Mouse (Mus musculus) spleen, embryonic (tissue): ENCODE results near the gene Pgbd5.

Source experiments
- CTCF ChIA-PET: fragments of 350-600 bp; sonication (Branson Sonifier 250); formaldehyde crosslinking; loops from one replicate; lab custom pipeline; 2022; lab: Charles Lee

The Pgbd5 gene

DNA sequence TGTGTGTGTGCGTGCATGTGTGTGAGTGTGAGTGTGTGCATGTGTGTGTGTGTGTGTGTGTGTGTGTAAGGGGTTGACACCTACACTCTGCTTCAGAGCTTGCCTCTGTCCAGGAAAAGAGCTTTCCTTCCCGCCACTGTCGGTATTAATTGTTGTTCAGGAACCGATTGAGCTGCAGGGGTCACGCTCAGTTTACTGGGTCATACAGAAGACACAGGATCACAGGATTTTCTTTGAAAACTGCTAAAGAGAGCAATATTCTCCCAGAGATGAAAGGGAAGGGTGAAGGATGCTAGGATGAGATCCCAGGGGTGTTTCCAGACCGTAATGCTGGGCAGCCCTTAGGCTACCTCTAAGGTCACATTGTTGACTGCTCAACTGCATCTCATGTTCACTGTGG is at the start of gene Pgbd5:
Gene Pgbd5 (minus strand): TSS at position 101 of the 400 bp plus-strand sequence.
- CTCF ChIA-PET, result no interaction called here

GRCm38 (mm10) chr8:124483356-124484115 is 44.1 kb upstream of the Pgbd5 start:
- CTCF ChIA-PET, result no interaction called here

DNA sequence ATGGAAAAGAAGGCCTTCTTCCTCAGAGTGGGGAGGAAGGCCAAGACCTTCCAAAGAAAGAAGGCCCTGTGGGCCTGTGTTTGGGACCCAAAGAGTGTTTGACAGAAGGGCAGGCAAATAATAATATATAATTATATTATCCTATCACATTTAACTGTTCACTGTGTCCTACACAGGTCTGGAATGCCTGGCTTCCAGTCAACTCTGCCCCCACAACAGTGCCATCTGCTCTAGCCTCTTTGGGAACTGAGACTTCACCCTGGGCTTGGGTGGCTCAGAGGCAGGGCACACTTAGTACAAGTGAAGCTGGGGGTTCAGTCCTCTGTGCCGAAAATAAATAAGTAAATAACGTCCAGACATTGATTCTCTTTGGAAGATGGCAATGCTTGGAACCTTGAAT is 43.3 kb upstream of the Pgbd5 start:
- CTCF ChIA-PET, result no interaction called here

DNA sequence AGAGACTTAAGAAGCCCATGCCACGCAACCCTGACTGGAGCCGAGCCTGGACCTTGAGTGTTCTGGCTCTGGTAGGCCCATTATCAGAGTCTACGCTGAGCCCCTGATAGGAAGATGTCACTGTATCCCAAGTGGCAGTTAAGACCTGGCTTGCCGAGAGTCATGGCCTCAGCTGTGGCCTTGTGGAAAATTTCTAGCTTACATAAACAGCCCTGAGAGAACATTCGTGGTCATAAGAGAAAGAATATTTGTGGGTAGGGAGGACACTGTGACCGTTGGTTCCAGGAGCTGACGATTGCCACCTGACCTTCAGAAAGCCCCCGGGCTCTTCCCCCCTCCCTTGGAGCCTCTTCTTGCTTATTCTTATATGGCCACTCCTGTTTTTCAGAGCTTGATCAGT is 40.9 kb upstream of the Pgbd5 start:
- CTCF ChIA-PET, result no interaction called here

- CTCF ChIA-PET, result no interaction called here
These were observed 39.8 kb upstream of the Pgbd5 start for GRCm38 (mm10) chr8:124479251-124479650.

- CTCF ChIA-PET, result no interaction called here
These were observed 37.2 kb upstream of the Pgbd5 start for GRCm38 (mm10) chr8:124476701-124477100.

- CTCF ChIA-PET, result no interaction called here
These were observed 36.2 kb upstream of the Pgbd5 start for GRCm38 (mm10) chr8:124475690-124476089.

DNA sequence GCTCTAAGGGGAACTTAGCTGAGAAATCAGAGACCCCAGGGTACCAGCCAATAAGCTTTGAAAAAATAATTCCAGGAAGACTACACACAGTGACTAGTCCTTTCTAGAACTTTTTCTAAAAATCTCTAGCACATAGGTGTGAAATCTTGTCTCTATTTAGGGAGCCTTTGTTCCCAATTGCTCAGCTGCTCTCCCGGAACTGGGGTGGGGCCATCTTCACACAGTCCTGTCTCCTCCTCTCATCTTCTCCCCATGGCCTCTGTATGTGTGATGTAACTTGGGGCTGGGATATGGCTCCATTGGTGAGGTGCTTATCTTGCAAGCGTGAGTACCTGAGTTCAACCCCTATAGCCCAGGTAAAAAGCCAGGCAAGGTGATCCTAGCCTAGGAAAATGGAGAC is 25.2 kb upstream of the Pgbd5 start:
- CTCF ChIA-PET, result interaction anchor here (0.7 kb wide), 1 partner anchor 134 kb away, joined by 4 read pairs; no protein-coding TSS in a partner anchor

GRCm38 (mm10) chr8:124463111-124463510 is 23.7 kb upstream of the Pgbd5 start:
- CTCF ChIA-PET, result no interaction called here

DNA sequence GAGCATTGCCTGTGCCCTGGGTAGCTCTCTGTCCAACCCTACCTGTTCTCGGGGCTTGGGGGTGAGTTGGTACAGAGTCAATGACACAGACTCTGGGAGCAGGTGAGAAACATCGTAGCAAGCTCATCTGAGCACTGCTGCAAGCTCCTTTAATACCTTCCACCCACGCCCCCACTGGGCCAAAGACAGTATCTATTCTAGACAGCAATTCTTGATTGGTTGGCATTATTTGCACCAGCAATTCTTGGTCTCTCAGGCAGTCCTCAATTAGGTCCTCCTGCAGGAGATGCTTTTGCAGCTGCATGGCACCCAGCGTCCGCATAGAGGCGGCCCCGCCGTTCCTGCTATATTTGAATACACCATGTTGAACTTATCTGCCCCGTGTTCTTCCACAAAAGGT is 22.7 kb upstream of the Pgbd5 start:
- CTCF ChIA-PET, result no interaction called here

- CTCF ChIA-PET, result no interaction called here
These were observed 21.6 kb upstream of the Pgbd5 start for GRCm38 (mm10) chr8:124461103-124461502.

GRCm38 (mm10) chr8:124460660-124461059 is 21.2 kb upstream of the Pgbd5 start:
- CTCF ChIA-PET, result no interaction called here

DNA sequence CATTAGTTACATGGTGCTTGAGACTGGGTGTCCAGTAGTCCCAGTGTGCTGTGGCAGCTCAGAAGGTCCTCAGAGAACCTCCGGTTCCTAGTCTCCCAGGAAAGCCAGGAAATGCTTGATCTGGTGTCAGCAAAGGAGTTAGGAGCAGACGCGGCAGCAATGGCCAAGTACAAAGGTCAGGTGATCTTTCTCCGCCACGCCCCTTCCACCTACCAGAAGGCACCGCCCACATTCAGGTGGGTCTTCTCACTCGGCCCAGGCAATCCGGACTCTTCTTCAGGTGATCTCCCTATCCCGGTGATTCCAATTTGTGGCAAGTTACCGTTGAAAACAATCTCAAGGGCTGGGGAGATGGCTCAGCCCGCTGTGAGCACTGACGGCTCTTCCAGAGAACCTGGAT is 20.2 kb upstream of the Pgbd5 start:
- CTCF ChIA-PET, result no interaction called here

- CTCF ChIA-PET, result no interaction called here
These were observed 15.9 kb upstream of the Pgbd5 start for GRCm38 (mm10) chr8:124455359-124455758.

- CTCF ChIA-PET, result no interaction called here
These were observed 10.9 kb upstream of the Pgbd5 start for GRCm38 (mm10) chr8:124450192-124450895.

DNA sequence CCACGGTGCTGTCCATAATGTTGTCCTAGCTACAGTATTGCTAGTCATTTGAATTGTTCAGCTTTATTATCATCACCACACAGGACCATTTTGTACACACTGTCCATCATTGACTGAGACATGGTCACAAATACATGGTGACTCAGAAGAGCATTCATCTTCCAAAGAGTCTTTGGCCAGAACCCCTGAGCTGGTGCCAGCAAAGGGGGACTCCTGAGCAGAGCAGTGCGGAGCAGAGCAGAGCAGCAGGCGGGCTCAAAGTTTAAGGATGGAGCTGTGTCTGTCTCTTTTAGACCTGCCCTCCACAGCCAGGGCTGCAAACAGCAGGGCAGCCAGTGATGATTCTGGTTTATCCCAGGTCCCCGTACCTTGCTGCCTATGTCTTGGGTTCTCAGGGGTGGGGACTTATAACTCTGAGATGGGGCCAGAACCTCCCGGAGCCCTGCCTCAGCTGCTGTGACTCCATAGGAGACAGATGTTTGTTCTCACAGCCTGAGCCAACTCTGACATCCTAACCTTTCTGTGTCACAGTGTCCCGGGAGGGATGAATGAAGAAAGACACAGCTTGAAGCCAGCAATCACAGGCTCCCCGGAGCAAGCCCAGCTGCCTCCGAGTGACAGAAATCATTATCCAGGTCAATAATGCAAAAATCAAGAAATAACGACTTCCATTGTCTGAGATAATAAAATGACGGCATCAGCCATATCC is 9.7 kb upstream of the Pgbd5 start:
- CTCF ChIA-PET, result no interaction called here

GRCm38 (mm10) chr8:124436741-124437140 is 2.7 kb downstream of the Pgbd5 start:
- CTCF ChIA-PET, result no interaction called here

GRCm38 (mm10) chr8:124435707-124436243 is 3.7 kb downstream of the Pgbd5 start:
- CTCF ChIA-PET, result no interaction called here

DNA sequence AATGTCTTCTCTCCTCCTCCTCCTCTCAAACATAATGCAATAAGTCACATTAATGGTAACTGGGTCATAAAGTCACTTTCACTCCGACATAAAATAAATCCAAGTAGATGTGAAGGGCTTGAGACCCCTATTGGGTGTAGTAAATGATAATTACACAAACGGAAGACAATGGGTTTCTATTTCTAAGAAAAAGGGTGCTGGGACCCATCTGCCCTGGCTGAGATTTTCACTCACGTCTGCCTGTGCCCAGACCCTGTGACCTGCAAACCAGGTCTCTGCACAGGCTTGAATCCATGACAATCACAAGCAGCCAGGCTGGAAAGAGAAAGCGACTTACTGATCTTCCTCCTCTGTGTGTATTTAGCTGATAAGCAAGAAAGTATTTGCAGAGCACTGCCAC is 4.3 kb downstream of the Pgbd5 start:
- CTCF ChIA-PET, result interaction anchor here (0.6 kb wide), 1 partner anchor 35 kb away, joined by 12 read pairs; no protein-coding TSS in a partner anchor

DNA sequence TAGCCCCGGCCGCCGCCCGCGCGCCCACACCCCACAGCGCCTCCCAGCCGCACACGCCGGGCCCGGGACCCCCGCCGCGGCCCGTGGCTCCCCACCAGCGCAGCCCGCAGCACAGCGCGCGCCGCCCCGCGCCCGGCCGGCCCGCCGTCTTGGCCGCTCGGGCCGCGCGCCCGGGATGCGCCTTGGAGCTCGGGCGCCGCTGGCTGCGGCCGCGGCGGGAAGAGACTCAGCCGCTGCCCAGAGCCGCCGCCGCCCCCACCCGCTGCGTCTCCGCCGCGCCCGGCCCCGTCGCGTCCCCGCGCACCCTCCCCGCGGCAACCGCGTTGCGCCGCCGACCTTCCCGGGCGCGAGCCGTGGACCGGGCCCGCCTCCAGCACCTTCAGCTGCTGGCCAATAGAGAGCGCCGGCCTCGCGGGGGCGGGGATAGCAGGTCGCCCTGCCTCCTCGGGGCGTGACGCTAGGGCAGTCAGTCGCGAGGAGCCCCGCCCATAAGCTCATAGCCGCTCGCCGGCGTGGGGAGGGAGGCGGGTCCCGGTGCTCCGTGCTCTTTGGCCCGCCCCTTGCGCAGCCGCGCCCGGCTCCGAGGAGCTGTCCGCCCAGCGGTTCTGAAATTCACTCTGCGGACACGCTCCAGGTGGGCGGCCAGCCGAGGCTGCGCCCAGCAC is 5.2 kb downstream of the Pgbd5 start:
- CTCF ChIA-PET, result no interaction called here

DNA sequence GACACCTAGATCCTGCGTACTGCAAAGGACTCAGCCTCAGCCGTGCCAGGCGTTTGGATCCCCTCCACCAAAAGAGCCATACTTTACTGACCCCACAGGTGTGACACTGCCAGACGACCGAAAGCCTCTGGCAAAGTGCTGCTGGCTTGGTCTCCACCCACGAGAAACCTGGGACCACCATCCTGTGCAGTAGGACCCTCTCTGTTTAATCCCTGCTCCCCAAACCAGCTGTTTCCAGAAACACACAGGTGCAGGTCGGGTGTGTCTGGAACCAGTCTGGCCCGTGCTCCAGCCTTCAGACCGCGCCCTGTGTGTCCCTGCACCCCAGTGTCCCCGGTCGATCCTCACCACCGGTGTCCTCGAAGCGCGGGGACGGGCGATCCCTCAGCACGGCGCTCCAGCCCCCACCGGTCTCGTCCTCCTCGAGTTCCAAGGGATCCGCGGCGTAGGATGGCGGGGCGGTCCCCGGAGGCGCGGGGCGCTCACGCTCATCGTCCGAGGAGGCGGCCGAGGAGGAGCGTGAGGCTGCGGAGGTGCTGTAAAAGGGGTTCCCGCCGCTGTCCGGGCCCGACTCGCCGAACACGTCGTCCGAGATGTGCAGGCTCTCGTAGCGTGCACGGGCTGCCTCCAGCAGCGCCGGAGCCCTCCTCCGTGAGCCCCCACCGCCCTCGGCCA is 5.9 kb downstream of the Pgbd5 start:
- CTCF ChIA-PET, result no interaction called here
